Mouse (Mus musculus) kidney, adult 2 months (tissue): ENCODE measurements around the gene Cadps.

Experiments
- CTCF ChIP-seq: fragments of 200-500 bp; conservative IDR thresholded peaks from 2 replicates; pipeline ENCODE4 v1.5.1; 2011; ENCODE audit warnings: low read depth, mild to moderate bottlenecking, control low read depth, low read length, moderate library complexity, mixed read lengths; ENCODE audit not compliant: insufficient read depth, insufficient read length
- POLR2A ChIP-seq: fragments of 200-500 bp; IDR thresholded peaks from one replicate; pipeline ENCODE4 v1.6.1; 2011; ENCODE audit warnings: low read depth, low read length, control low read depth

DNA sequence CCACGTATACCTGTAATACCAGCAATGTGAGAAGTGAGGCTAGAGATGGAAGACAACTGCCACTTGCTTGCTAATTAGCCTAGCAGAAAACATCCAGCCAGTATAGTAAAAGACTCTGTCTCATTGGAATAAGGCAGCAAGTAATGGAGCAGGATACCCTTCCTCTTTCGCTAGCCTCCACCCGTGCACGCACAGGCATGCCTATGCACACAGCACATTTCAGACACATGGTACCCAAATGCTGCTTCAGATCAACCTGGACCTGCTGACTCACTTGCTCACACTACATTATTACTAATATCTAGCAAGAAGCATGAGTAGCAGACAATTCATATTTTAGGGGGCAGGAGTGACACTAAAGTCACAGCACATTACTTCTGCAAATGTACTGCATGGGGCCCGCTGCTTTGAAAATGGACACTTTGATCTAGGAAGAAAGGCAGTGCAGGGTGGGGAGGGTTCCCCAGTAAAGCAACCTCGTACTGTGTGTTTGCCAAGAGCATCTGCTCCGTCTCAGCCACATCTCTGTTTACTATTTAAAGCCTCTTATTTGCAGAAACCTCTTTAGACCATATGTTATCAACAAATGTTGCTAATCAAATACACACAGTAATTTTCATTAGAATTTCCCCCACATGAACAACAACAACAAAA lies 263.8 kb downstream of the Cadps start:
- TF ChIP-seq POLR2A, result no peak
- TF ChIP-seq CTCF, result no peak
